Mouse (Mus musculus) retina, adult 2 months (tissue): ENCODE data around the gene Fzd9.
"Not testable (repeated sequence)": the region's sequence is repeated elsewhere in the genome, so short reads cannot be mapped to it uniquely, and the experiment has no call there.

Experiments used
- DNase-seq: peaks from one replicate; pipeline ENCODE4 v3.0.0-alpha.2; 2012; ENCODE audit warnings: low read depth, low spot score

The Fzd9 gene

DNA sequence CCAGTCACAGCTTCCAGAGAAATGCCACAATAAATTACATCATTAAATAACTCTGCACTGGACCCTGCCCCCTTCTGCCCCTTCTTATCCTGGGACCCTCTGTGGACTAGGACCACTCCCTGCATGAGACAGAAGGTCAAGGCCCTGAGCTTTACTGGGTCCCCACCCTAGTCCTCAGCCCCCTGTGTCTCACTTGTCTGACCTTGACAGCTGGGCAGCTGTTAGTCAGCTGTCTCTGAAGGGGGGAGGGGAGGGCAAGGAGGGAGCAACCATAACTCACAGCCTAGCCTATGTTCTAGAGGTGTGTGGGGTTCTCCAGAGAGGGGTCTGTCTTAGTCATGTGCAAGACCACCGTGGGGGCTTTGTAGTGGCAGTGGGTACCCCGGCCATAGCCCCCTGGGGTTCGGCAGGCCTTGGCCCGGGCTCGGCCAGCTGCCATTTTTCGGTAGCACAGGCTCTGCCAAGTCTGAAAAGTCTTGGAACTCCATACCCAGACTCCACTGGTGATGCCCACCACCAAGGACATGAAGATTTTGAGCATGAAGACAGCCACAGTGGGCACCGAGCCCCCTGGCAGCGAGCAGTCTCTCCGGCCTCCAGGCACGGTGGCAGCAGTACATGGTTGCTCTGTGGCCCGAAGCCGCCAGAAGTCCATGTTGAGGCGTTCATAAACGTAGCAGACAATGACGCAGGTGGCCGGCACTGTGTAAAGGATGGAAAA is 1.9 kb downstream of the Fzd9 start:
- no peak for DNase-seq

DNA sequence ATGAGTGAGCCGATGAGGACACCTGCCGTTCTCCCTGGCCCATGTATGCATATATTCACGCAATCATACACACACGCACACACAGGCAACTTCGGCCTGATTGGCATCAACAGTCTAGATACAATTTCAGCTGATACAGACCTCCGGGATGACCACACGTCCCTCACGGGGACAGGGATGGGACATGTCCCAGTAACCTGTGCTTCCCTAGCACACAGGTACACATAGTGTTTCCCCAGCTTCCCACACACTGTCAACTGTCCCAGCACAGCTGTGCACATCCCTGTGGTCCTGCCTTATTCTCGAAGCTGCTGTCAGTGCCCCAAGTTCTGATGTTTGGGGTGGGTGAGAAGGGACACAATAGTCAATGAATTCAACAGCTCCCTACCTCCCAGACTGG is 3.7 kb downstream of the Fzd9 start:
- DNase-seq = no peak

DNA sequence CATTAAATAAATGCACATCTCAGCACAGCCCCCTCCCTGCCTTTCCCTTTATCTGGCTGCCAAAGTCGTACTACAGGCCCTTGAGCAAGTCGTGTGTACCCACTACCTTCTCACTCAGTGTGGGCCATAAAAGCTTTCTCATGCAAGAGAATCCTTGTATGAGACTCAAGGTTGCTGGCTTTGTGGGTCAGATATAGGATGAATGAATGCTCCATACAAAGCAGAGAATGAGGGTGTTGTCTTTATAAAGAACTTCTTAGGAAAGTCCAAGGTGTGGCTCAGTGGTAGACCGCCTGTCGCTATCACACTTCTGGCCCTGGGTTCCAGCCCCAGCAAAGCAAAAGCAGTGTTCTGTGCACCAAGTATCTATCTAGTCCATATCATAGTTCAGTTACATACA is 4.5 kb downstream of the Fzd9 start:
- no peak for DNase-seq

DNA sequence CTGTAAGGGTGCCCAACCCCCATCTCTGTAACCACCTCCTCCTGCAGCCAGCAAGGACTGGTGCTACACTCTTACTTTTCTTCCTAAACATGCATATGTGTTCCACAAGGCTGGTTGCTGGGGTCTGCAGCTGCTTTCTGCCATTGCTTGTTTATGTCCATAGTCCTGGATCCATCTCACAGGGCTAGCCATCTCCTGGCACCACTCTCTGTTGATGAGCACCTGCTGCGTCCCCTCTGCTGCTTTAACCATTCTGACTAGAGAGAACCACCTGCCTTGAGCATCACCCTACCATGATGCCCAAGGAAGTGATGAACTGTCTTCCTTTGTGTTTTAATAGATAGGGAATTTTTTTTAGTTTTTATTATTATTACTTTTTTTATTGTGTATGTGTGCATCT is 7.9 kb downstream of the Fzd9 start:
- DNase-seq = no peak

DNA sequence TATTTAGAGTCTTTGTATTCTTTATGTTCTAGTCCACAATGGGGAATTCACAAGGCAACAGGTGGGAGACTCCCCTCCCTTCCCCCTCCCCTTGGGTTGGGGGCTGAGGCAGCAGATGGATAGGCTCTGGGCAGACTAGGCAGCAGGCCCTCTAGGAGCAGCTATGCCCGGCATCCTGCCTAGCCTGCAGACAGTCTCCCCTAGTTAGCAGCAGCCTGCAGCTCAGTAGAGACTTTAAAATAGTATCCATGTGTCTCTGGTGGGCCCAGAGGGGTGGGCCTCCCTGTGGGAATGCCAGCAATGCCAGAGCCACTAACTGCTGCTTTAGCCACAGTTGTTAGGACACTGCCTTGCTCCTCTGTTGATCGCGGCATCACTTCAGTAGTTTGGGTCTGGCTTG is 8.4 kb downstream of the Fzd9 start:
- DNase-seq = no peak

DNA sequence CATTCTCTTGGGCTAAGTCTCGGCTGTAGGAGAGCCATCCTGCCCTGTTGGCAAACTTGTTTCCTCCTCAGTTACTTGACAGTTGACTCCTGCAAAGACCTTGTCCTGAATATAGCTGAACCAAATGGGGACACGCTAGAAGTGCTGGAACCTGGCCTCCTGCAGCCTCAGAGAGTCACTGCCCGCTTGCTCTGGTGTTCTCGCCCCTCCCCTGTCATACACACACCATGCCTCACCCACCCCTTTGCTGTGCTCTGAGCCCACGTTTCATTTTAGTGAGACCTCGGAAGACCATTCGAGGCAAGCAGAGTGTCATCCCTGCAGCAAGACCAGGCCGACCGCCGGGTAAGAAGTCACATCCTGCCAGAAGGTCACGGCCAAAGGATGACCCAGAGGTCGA is 8.9 kb downstream of the Fzd9 start:
- no peak for DNase-seq

DNA sequence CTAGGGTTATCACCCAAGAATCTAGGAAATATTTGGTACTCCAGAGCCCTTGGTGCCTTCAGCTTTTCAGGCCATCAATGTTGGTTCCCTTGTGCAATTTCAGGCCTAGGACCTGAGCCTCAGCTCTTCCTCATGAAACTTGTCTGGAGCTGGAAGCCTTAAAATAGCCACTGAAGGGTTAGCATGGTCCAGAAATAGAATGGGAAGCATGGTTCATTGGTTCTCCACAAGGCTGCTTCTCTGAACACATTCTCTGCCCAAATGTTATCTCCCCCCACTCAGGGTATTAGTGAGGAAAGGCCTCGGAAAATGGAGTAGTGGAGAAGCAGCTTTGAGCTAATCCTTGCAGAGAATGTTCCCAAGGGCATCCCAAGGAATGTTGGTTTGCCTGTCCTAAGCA is 9.6 kb downstream of the Fzd9 start:
- no peak for DNase-seq

DNA sequence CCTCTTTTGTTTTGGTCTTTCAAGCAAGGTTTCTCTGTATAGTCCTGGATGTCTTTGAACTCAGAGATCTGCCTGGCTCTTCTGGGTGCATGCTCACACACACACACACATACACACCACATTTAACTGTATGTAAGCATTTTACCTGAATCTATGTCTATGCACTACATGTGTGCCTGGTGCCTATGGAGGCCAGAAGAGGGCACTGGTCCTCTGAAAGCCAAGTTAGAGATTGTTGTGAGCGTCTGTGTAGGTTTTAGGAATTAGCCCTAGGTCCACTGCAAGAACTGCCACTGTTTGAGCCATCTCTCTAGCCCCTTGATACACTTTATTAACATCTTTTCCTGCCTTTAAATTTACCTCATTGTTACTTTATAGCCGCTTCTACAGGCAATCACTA is 12.2 kb downstream of the Fzd9 start:
- DNase-seq = no peak

DNA sequence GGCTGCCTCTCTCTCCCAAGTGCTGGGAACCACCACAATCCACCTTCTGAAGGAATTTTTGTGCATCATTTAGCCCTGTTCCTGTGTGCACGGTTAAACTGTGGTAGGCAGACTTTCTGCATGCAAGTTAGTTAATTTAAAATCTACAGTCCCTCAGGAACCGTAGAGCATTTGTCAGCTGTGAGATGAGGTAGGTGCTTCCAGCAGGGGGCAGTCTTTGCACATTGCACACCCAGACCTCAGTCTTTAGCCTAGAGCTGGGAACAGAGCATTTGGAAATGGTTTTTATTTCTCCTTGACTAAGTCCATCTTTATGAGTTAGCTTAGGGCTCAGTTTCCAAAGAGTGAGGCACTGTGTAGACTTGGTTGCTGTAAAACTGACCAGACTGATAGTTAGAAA is 14.5 kb downstream of the Fzd9 start:
- DNase-seq = no peak

DNA sequence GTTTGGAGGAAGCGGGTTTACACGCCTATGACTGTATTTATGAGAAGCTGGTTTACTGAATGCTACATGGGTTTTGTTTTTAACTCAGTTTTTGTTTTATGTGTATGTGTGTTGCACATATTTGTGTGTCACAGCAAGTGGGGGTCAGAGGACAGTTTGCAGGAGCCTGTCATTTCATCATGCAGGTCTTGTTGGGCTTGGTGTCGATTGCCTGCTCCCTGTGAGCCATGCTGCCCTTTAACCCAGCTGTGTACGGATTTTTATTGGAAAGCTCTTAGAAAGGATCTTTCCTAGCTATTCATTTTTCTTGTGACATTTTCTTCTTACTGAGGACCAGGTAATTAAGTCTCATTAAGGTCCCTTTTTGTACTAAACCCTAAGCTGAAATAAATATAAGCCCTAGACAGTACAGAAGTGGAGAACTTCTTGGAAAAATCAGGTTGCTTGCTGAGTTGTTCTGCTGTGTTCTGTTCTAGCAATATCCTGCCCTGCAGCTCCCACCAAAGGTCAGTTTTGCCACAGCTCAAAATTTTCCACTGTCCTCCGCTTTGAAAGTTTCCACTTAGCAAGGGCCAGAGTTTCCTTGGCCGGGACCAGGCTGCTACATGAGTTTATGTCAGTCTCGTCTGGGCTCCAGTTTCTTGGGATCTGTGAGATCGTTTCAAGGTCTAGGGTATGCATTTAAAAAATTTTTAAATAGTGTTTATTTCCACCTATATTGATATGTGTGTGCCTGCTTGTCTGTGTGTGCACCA is 17.7 kb downstream of the Fzd9 start:
- no peak for DNase-seq

DNA sequence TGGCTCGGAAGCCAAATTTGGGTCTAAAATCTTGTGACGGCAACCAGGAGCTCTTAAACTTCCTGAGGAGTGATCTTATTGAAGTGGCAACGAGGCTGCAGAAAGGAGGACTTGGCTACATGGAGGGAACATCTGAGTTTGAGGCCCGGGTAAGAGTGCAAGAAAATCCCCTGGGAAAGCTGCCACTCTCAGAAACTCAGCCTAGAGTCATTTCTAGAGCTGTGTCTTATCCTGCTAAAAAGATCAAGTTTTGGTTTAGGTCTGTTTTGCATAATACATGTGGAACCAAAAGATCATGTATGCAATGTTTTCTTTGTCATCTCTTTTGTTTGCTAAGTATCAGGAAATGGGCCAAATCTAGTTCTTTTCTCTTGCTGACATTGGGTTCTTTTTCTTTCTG is 20.8 kb downstream of the Fzd9 start:
- DNase-seq = no peak

DNA sequence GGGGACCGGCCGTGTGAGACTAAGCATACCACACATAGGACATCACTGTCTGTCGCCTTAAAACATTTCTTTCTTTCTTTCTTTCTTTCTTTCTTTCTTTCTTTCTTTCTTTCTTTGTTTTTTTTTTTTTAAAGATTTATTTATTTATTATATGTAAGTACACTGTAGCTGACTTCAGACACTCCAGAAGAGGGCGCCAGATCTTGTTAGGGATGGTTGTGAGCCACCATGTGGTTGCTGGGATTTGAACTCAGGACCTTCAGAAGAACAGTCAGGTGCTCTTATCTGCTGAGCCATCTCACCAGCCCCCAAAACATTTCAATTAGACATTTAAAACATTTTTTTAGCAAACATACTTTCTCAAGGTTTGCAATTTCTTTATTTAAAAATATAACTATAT is 25.2 kb downstream of the Fzd9 start:
- DNase-seq = not testable (repeated sequence)

DNA sequence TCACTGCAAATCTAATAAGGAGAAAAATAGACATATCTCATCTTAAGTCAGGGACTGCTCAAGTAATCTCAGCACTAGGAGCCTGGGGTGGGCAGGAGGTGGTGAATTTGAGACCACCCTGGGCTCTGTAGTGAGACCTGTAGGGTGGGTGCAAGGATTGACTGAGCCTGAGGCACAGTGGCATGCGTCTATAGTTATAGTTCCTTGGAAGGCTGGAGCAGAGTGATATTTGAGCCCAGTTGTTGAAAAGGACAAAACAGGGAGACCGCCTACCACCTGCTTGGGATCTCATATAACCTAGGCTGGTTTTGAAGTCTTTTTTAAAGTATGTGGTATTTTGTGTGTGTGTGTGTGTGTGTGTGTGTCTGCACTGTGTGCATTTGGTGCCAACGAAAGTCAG is 26.9 kb downstream of the Fzd9 start:
- no peak for DNase-seq

DNA sequence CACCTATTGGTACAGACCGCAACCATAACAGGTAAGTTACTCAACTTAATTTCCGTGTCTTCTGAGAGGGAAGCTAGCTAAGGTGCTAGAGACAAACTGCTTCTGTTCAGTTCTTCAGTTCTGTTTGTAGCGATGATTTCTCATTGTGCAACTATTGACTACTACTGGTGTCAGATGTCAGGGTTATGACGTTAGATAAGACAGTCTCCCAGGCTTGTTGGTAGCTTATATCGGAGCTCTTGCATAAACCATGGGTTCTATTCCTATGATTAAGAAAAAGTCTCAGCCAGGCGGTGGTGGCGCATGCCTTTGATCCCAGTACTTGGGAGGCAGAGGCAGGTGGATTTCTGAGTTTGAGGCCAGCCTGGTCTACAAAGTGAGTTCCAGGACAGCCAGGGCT is 29.0 kb downstream of the Fzd9 start:
- no peak for DNase-seq

DNA sequence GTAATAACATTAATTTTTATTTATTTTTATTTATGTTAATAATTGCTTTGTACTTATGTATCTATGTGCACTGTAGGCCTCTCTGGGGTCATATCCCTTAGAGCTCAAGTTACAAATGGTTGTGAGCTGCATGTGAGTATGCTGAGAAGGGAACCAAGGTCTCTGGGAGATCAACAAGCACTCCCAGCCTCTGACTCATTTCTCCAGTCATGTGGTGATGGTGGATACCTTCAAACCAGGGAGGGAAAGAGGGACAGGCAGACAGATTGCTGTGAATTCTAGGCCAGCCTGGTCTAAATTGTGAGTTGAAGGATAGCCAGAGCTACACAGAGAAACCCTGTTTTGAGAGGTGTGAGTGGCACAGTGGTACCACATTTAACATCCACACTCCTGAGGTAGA is 30.1 kb downstream of the Fzd9 start:
- DNase-seq = no peak

DNA sequence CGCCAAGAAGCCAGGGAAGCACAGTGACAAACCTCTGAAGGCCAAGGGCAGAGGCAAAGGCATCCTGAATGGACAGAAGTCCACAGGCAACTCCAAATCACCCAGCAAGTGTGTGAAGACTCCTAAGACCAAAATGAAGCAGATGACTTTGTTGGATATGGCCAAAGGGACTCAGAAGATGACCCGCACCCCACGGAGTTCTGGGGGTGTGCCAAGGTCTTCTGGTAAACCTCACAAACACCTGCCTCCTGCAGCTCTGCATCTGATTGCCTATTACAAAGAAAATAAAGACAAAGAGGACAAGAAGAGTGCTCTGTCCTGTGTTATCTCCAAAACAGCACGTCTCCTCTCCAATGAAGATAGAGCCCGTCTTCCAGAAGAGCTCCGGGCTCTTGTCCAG is 34.2 kb downstream of the Fzd9 start:
- no peak for DNase-seq

DNA sequence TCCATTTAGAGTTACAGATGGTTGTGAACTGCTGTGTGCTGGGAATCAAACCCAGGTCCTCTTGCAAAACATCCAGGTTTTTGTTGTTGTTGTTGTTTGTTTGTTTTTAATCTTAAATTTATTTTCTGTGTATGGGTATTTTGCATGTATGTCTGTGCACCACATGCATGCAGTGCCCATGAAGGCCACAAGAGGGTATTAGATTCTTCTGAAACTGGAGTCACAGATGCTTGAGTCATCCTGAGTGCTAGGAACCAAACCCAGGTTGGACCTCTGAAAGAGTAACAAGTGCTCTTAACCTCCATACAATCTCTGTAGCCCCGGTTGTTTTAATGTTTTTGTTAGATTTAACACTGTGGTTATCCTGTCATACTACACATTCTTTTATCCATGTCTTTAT is 42.8 kb downstream of the Fzd9 start:
- DNase-seq = no peak

DNA sequence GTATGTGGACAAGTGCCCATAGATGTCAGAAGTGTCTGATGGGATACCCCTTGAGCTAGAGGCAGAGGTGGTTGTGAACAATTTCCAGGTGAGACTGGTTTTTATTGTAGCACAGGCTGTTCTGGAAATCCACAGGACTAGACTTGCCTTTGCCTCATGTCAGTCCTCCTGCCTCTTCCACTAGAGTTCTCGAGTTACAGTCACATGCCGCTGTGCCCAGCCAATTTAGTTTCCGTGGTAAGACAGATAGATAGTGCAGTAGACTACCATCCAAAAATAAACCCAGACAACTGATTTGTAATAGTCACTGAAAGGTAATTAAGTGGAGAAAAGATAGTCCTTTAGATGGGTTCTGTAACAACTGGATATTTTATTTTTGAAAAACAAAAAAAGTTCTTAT is 48.3 kb downstream of the Fzd9 start:
- no peak for DNase-seq
